9 mouse cellular contexts compared by ENCODE assay signal in the genomic region with DNA sequence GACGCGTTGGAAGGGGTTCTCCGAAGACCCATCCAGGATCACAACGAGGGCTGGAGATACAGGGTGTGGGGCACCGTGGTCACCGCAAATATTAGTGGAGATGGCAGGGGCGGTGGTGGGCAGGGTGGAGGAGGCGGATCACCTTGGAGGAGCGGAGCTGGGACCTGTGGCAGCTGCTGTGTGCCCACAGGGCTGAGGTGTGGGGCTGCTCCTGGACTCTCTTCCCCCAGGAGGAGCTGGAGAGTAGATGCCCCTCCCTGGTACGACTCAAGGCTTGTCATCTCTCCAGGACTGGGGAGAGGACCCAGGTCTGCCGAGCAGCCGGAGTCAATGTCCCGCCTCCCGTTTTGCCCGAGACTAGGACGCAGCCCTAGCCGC.
DNase-seq lines count a peak whose midpoint lies in the region; ATAC-seq and TF ChIP-seq lines count a peak whose summit lies in the region.
"Had no signal": no experiment of that assay in that cellular context is flagged by ENCODE, and none has a peak within 500 bp of the region (broad histone marks: within the 10 kb centered on the region; RNA-seq: fewer than 3 reads in every experiment).

No protein-coding gene starts in this region.

- H3K36me3 ChIP-seq in embryonic facial prominence, embryonic 15.5 days: no peaks in the 10 kb centered on the region
- H3K36me3 ChIP-seq in limb, embryonic 11.5 days (ENCODE audit: control insufficient read depth, insufficient read depth, low read length): no peaks in the 10 kb centered on the region
- H3K36me3 ChIP-seq in neural tube, embryonic 14.5 days (ENCODE audit: control insufficient read depth, insufficient read depth, low read length): no peaks in the 10 kb centered on the region

- no peak overlapping the region for H3K9ac ChIP-seq in embryonic facial prominence, embryonic 15.5 days
- H3K9ac ChIP-seq in limb, embryonic 11.5 days (ENCODE audit: low read length): peak overlapping the region; percentile 27; the same call in 1 of the 2 replicates
- peak overlapping the region; percentile 55 for H3K9ac ChIP-seq in neural tube, embryonic 14.5 days (replicated peaks; ENCODE audit: low read depth, low read length)

- TF ChIP-seq POLR2A in cerebellum, adult 2 months (IDR thresholded peaks at IDR 0.05; ENCODE audit: borderline replicate concordance, insufficient read depth, low read length): no peak

- no peaks in the 10 kb centered on the region for H3K4me1 ChIP-seq in cerebellum, adult 2 months (ENCODE audit: control insufficient read depth, insufficient read depth, low read length)
- H3K4me1 ChIP-seq in embryonic facial prominence, embryonic 15.5 days: no peaks in the 10 kb centered on the region; the same call in 1 of the 2 replicates
- no peaks in the 10 kb centered on the region for H3K4me1 ChIP-seq in limb, embryonic 11.5 days (ENCODE audit: control insufficient read depth, insufficient read depth, low read length)
- no peaks in the 10 kb centered on the region for H3K4me1 ChIP-seq in neural tube, embryonic 14.5 days (ENCODE audit: control insufficient read depth, insufficient read depth, low read length)

- DNase-seq in layer of hippocampus, adult 2 months (ENCODE audit: low spot score in 2 of 2): no peak
- DNase-seq in layer of hippocampus, adult 9-10 months (ENCODE audit: low spot score): no peak
- peak; percentile 8 to 29 for DNase-seq in cerebellum, adult 2 months
- no peak for DNase-seq in limb, embryonic 11.5 days (ENCODE audit: low spot score)
- DNase-seq in adrenal gland, postnatal 25 days: no peak
- DNase-seq in spleen, adult 18-20 months: no peak

- TF ChIP-seq CTCF in layer of hippocampus, adult 2 months (conservative IDR thresholded peaks at IDR 0.05): no peak
- TF ChIP-seq CTCF in cerebellum, adult 2 months (IDR thresholded peaks at IDR 0.05; ENCODE audit: borderline replicate concordance, insufficient read depth, low read depth, low read length): no peak

- peak overlapping the region; percentile 58 for H3K4me3 ChIP-seq in layer of hippocampus, adult 2 months
- H3K4me3 ChIP-seq in cerebellum, adult 2 months (replicated peaks; ENCODE audit: insufficient read depth, low read depth, low read length): peak overlapping the region; percentile 63
- H3K4me3 ChIP-seq in embryonic facial prominence, embryonic 15.5 days (replicated peaks): peak overlapping the region; percentile 42
- peak overlapping the region; percentile 32 for H3K4me3 ChIP-seq in limb, embryonic 11.5 days (ENCODE audit: low read depth, low read length)
- peak overlapping the region; percentile 36 for H3K4me3 ChIP-seq in neural tube, embryonic 14.5 days (ENCODE audit: low read depth, low read length)

- 16% methylated on average over 17 of the region's 17 CpGs for WGBS in cerebellum, adult 2 months
- WGBS in embryonic facial prominence, embryonic 15.5 days: 7% methylated on average over 17 of the region's 17 CpGs
- WGBS in limb, embryonic 11.5 days: 7% methylated on average over 17 of the region's 17 CpGs
- WGBS in neural tube, embryonic 14.5 days: 3% methylated on average over 16 of the region's 17 CpGs

- H3K9me3 ChIP-seq in embryonic facial prominence, embryonic 15.5 days (replicated peaks): no peaks in the 10 kb centered on the region
- no peaks in the 10 kb centered on the region for H3K9me3 ChIP-seq in limb, embryonic 11.5 days (ENCODE audit: control insufficient read depth, low read length)
- no peaks in the 10 kb centered on the region for H3K9me3 ChIP-seq in neural tube, embryonic 14.5 days (ENCODE audit: control insufficient read depth, low read length)

- H3K27me3 ChIP-seq in cerebellum, adult 2 months (ENCODE audit: control insufficient read depth, insufficient read depth, low read length): no peaks in the 10 kb centered on the region
- H3K27me3 ChIP-seq in embryonic facial prominence, embryonic 15.5 days: peaks cover 56% of the 10 kb centered on the region
- H3K27me3 ChIP-seq in limb, embryonic 11.5 days (ENCODE audit: control insufficient read depth, insufficient read depth, low read length): peaks cover 44% of the 10 kb centered on the region
- H3K27me3 ChIP-seq in neural tube, embryonic 14.5 days (ENCODE audit: control insufficient read depth, insufficient read depth, low read length): peaks cover 9% of the 10 kb centered on the region

- peak overlapping the region; percentile 86 for H3K27ac ChIP-seq in layer of hippocampus, adult 2 months
- H3K27ac ChIP-seq in cerebellum, adult 2 months (ENCODE audit: insufficient read depth, low read length): no peak overlapping the region
- no peak overlapping the region for H3K27ac ChIP-seq in embryonic facial prominence, embryonic 15.5 days (replicated peaks)
- no peak overlapping the region for H3K27ac ChIP-seq in limb, embryonic 11.5 days (replicated peaks; ENCODE audit: low read depth, low read length)
- peak overlapping the region; percentile 62 for H3K27ac ChIP-seq in neural tube, embryonic 14.5 days (ENCODE audit: low read depth, low read length)
- H3K27ac ChIP-seq: macrophage had no signal

- H3K4me2 ChIP-seq in embryonic facial prominence, embryonic 15.5 days (replicated peaks): peak overlapping the region; percentile 73
- H3K4me2 ChIP-seq in limb, embryonic 11.5 days (ENCODE audit: low read depth, severe bottlenecking): peak overlapping the region; percentile 70
- H3K4me2 ChIP-seq in neural tube, embryonic 14.5 days (ENCODE audit: low read depth, low read length): peak overlapping the region; percentile 70

- ATAC-seq in embryonic facial prominence, embryonic 15.5 days (ENCODE audit: insufficient number of reproducible peaks, low FRiP score, low TSS enrichment, low read depth): peak; percentile 32; the same call in 1 of the 2 replicates
- ATAC-seq in limb, embryonic 11.5 days (ENCODE audit: insufficient number of reproducible peaks, low FRiP score, low TSS enrichment, low read depth): peak; percentile 53
- peak; percentile 53; the same call in 1 of the 2 replicates for ATAC-seq in neural tube, embryonic 14.5 days (ENCODE audit: low read depth)

Comparison
In these comparisons a context has a peak if more than half of its experiments do, and no peak if none do; other contexts are left out.
1. DNase-seq: peak in cerebellum, adult 2 months (2 of 2); none in layer of hippocampus, adult 2 months (0 of 2), layer of hippocampus, adult 9-10 months (single experiment), limb, embryonic 11.5 days (single experiment), adrenal gland, postnatal 25 days (single experiment) and spleen, adult 18-20 months (0 of 2).
2. H3K27ac ChIP-seq: peak in layer of hippocampus, adult 2 months (single experiment) and neural tube, embryonic 14.5 days (single experiment); none in cerebellum, adult 2 months (single experiment), embryonic facial prominence, embryonic 15.5 days (single experiment) and limb, embryonic 11.5 days (single experiment).
3. Peak in every context shown above with its lines, with median percentiles within 50 percentile points of each other: H3K4me3 ChIP-seq, ATAC-seq and H3K4me2 ChIP-seq.